Mouse (Mus musculus) layer of hippocampus, postnatal 25 days (tissue): Measurements from ENCODE around the gene Etfrf1. TPM values are rescaled to one million over a fixed set of nuclear protein-coding genes. Genes with fewer than 3 reads are reported as not detected.

ENCODE experiments used
- DNase-seq, 2 experiments: peaks; one replicate each; pipeline ENCODE4 v3.0.0; 2022; ENCODE audit warnings: mixed read lengths in 2 of 2, low spot score in 1 of 2; ENCODE audit errors: extremely low spot score in 1 of 2
- total RNA-seq, 2 experiments: library from RNA; stranded (reverse); gene quantifications; 2 replicates each; pipeline ENCODE4 v1.2.3; 2021

Etfrf1 gene
- total RNA-seq, 2 experiments from 2014 or later = 23.8 to 24.2 TPM

DNA sequence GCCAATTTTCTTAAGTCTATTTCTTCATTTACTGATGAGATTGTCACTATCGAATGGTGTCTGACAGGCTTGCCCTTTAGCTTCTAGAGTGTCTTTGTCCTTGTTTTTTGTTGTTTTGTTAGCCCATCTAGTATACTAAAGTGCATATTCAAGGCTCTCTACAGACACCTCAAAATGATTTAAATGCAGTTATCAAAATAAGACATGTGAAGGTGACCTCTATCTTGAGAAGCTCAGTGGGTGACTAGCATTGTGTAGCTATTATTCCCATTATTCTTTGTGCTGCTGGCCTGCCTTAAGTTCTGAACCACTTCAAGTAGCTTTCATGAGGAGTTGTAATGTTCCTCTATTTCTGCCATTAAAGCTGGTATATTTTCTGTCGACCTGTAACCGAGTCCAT lies 4.9 kb downstream of the Etfrf1 start:
- DNase-seq = no peak

DNA sequence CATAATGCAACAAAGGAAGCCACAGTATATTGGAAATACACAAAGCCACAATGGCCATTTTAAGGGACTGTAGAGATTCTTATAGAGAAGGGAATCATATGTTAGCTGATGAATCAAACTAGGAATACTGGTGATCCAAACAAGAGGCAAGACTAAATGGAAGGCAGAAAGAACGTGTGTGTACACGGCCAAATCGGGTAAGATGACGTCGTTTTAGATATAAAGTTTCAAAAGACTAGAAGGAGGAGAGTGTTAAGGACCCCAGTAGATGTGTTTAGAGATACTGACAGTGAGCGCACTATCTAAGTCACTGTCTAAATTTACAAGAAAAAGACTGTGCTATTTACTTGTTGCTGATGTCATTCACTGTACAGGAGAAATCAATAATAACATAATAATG lies 13.3 kb downstream of the Etfrf1 start:
- DNase-seq = no peak

DNA sequence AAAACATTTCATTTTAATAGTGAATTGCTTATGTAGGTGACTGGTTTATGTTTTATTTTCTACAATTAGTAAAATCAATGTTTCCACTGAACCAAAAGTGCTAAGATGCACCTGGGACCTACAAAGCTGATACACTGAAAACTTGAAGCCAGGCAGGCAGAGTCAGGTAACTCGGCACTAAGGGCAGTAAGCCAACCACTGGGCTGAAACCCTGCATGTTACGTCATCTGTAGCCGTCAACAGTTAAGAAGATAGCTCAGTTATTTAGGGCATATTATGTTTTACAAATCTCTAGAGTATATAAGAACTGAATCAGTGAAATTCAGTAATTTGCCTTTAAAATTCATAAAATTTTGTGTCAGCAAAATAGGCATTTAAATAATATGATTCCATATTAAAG lies 15.4 kb downstream of the Etfrf1 start:
- no peak for DNase-seq

DNA sequence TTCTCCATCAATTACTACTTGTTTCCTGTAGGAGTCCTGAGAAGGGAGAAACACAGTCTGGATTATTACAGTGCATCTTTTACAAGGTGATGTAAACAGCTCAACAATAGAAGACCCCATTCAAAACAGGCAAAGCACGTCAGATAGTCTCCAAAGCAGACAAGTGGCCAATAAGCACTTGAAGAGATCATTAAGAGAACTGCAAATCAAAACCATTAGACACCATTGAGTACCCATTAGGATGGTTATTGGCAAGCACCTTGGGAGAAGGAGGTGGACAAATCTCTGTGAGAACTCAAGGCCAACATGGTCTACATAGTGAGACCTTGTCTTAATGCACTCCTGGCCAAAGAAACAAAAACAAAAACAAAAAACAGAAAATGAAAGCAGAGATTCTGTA lies 23.5 kb downstream of the Etfrf1 start:
- no peak for DNase-seq

DNA sequence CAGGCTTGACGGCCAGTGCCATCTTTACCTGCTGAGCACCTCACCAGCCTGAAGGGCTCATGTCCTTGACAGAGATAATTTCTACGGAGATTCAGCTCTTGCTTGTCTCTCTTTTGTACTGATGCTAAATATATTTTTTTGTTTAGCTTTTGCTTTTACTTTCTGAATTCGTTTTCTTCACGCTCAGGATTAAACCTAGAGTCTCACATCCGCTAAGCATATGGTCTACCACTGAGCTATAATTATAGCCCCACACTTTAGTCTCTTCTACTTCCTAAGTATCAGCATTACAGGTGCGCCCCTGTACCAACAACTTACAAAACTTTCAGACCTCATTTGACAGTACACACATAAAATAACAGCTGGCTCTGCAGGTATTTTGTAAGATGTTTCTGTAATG lies 24.4 kb downstream of the Etfrf1 start:
- no peak for DNase-seq

DNA sequence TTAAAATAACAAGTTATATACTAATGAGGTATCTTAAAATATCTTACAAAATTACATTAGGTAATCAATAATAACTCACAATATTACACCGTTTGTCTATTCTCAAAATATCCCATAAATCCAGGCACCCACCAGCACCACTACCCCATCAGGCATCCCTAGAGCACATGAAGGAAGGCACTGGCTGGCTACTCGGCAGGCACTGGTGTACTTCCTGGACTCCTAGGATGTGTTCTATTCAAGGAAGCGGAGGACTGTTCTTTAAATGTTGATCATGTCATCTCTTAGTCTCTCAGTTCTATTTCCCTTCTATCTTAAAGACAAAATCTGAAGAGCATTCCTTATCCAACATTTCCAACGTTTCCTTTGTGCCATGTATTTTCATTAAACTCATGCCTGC lies 26.2 kb downstream of the Etfrf1 start:
- DNase-seq = no peak

DNA sequence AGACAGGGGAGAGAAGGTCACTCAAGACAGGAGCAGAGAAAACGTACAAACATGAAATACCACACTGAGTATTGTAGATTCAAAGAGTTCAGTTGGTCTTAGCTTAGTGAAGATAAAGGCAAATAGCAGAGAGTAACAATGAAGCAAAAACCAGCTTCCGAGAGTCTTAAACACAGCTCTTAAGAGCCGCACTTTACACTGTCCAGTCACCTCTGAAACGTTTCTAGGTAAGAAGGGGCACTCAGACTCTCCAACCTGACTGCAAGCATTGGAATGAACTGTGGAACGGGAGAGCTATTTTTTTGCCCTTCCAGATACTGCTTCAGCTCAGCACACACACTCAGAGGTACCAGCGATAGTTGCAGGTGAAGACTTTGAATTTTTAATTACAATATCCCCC lies 29.4 kb downstream of the Etfrf1 start:
- no peak for DNase-seq

DNA sequence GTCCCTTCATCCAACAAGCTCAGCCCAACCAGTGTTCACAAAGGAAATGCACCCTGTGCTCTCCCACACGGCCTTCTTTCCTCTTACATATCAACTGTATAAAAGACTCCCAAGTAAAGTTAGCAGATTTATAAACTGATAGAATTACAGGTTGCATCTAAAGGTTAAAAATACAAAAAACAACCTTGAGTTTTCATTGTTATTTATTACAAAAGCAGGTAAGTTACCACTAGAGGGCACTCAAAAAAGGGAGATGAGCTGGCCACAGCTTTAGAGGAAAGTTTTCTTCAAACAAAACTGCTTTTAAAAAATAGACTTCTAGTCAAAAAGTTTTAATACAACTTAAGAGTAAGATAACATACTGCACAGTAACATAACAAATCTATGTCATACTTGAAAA lies 31.6 kb downstream of the Etfrf1 start:
- DNase-seq = no peak

DNA sequence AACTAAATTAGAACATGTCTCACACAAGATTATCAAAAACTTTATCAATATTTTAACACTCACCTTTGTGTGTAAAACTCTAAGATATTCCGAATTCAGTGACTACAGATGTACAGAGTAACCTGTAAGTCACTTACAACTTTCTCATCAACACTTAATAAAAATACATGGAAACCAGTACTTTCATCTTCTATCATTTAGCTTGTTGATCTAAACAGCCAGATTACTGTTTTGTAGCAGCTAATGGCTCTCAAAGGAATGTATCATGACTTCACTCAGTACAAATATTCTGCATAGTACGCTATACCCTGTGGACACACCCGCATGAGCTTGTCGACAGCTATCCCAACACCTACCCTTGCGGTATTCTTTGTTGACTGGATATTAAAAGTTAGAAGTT lies 35.9 kb downstream of the Etfrf1 start:
- DNase-seq = no peak

DNA sequence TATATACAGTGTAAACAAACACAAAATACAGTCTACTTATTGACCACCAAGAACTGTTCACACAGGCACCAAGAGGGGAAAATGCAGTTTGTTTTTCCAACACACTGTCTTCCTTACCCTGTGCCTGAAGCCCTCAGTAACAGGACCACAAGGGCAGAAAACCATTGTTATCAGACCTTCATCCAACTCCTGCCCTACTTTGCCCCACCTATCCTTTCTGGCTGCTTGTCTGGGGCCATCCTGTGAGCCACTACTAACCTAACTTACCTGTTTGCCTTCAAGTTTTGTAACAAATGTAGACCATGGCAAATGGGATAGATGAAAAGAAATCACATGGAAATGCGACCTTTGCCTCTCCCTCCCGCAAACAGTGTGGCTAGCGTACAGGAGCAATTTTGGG lies 37.0 kb downstream of the Etfrf1 start:
- DNase-seq = no peak

DNA sequence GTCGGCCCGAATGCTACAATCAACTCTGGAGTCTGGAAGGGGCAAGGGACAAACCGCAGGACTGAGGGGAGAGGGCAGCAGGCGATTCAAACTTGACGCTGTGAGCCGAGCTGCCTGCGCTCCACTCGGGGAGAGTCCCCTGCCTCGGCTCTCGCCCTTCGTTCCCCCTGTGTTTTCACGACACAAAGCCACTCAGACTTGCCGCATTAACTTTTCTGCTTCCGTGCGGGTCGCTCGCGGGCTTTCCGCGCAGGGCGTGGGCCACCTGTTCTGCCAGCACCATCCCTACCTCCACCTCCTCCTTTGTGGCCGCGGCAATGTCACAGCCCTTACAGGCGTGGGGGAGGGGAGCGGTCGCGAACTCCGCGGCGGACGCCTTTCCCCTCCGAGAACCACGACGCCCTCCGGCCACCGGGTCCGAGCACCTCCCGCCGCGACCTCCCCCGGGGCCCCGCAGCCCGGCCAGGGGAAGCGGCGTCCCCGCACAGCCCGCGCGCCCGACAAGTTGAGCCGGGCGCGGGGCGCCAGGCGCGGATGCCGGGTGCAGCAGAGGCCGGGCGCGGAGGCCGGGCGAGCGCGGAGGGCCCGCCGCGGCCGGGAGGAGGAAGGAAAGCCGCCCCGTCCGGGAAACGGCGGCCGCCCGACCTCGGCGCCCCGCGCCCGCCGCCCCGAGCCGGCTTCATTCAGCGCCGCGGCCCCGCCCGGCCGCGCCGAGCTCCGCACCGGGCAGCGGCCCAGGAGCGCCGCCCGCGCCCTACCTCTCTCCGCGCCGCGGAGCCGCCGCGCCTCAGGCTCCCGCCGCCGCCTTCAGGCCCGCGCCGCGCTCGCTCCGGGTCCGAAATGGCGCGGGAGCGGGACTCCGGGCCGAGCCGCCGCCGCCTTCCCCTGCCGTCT lies 38.6 kb downstream of the Etfrf1 start:
- DNase-seq = peak; percentile 31 to 59

DNA sequence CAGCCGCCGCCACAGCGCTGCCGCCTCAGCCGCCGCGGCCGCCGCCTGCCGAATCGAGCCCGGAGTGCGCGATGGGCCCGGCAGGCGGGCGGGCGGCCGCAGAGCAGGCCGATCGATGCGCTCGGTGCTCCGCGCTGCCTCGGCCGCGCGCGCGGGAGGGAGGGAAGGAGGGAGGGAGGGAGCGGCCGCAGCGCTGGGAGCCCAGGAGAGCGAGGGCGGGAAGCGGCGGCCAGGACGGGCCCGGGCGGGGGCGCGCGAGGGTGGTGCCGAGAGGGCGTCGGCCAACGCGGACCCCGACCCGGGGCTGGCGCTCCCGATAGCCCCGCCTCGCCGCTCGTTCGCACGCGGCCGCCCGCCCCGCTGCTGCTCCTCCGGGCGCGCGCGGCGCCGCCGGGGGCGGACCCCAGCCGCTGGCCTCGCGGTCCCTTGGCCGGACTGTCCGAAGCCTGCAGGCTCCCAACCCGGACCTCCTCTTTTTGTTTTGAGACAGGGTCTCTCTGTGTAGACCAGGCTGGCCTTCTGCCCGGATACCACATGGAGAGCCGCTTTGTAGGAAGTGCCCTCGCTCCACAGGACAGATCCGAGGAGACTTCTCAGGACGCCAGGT lies 39.4 kb downstream of the Etfrf1 start, which contains the start of gene Kras:
TSS of gene Kras (minus strand) at position 55 of the 607 bp plus-strand sequence.
- DNase-seq = peak; percentile 82 to 86

DNA sequence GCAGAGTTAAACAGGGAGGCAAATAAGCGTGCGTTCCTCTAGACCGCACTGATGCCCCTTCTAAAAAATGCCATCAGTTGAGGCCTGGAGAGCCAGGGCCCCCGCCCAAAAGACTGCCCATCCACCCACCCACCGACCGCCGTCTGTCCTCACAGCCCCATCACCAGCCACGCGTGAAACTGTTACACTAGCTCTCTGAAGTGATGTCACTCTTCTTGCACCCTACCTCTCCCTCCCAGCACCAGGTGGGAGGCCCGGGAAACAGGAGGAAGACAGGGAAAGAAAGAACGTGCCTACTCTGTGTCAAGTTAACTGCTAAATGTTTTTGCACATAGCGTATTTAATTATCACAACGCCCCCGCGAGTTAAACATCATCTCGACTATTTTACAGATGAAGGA lies 39.9 kb downstream of the Etfrf1 start:
- DNase-seq = peak in 1 of 2 experiments; percentile 6

DNA sequence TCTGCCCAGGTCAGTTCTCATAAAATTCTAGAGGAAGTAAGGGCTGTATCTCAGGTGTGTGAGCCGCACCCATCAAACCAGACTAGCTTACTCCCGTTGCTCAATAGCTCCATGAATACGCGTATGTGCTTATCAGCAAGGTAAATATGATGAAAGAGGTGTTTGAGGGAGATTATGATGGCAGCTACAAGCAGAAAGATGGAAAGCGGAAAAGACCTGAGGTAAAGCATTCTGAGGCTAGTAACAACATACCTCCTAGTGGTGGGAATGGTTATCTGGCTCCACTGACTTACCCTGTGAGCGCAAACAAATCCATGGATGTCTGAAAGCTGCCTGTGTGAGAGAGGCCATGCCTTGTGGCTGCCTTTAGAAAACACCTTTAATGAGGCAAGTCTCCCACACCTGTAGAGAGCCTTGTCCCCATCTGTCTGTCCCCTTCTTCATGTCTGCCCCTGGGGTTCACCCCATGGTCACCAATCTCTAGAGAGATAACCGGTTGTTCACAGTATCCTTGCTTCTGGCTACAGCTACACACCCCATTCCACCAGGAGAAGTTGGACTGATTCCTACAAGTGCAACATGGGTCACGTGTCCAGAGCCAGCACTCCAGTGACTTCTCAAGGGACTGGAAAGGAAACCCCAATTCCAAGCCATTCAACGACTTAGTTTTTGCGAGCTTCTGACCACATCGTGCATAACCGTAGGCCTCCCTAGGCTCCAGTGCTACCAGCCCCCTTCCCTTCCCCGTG lies 45.2 kb downstream of the Etfrf1 start:
- no peak for DNase-seq

DNA sequence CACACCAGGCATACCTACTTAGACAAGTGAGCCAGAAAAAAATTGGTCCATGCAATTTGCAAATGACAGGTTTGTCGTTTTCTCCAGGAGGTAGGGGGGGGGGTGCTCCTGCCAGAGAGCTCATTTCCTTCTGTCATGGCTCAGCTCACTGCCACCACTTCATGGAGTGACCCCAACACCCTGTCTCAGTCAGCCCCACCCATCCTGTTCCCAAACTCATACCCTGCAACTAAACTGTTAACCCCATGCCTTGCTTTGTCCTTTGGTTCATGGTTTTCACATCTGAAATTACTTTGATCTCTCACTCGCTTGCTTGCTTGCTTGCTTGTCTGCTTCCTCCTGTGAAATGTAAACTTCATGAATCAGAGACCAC lies 45.8 kb downstream of the Etfrf1 start:
- no peak for DNase-seq

DNA sequence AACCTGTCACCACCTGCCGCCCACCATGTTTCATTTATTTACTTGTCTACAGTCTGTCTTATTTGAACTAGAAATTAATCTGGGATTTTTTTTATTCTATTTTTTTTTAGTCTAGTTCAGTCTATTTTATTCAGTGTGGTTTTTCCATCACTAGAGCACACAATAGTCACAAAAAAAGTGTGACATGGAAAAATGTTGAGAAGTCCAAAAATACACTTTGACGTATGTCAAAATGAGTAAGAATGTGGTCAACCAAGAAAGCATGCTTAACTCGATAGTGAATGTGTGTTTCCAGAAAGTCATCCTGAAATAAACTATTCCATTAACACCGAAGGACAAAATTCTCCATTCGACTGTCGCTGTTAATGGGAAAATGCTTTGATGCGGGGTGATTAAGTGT lies 51.4 kb downstream of the Etfrf1 start:
- no peak for DNase-seq

Other genes starting within 250 kb of the Etfrf1 start
- 100 to 1,000 TPM in 1 of 2 experiments, 10 to 100 TPM in 1; 89.6 to 103 TPM for gene Bcat1, start 134.9 kb upstream of the Etfrf1 start, total RNA-seq
- 1 to 10 TPM; 3.9 to 5.8 TPM for gene Lrmp, start 95.5 kb upstream of the Etfrf1 start, total RNA-seq
- 1 to 10 TPM in 1 of 2 experiments, under 1 TPM in 1; 0.91 to 1.1 TPM for gene Casc1, start 129 bp upstream of the Etfrf1 start, total RNA-seq
- 10 to 100 TPM; 75.0 to 75.6 TPM for gene Kras, start 39.1 kb downstream of the Etfrf1 start, total RNA-seq